Mouse (Mus musculus) C2C12 (cell line): ENCODE measurements around the gene S100b.

ENCODE experiments used
- CTCF ChIP-seq: IDR thresholded peaks from one replicate; pipeline ENCODE4 v1.5.1; 2011; ENCODE audit not compliant: control insufficient read depth, insufficient read depth, insufficient read length
- MAX ChIP-seq: IDR thresholded peaks from one replicate; pipeline ENCODE4 v1.6.1; 2011; ENCODE audit warnings: mild to moderate bottlenecking, control low read depth
- USF1 ChIP-seq: IDR thresholded peaks from one replicate; pipeline ENCODE4 v1.6.1; 2011; ENCODE audit warnings: low read depth, mild to moderate bottlenecking, control low read depth, moderate library complexity

- TF ChIP-seq CTCF: no peak
- TF ChIP-seq USF1: no peak
- TF ChIP-seq MAX: no peak
Observed at GRCm38 (mm10) chr10:76239401-76239800, 14.3 kb upstream of the S100b start.
